Mouse (Mus musculus): ENCODE data around the gene Gaa.

The Gaa gene

DNA sequence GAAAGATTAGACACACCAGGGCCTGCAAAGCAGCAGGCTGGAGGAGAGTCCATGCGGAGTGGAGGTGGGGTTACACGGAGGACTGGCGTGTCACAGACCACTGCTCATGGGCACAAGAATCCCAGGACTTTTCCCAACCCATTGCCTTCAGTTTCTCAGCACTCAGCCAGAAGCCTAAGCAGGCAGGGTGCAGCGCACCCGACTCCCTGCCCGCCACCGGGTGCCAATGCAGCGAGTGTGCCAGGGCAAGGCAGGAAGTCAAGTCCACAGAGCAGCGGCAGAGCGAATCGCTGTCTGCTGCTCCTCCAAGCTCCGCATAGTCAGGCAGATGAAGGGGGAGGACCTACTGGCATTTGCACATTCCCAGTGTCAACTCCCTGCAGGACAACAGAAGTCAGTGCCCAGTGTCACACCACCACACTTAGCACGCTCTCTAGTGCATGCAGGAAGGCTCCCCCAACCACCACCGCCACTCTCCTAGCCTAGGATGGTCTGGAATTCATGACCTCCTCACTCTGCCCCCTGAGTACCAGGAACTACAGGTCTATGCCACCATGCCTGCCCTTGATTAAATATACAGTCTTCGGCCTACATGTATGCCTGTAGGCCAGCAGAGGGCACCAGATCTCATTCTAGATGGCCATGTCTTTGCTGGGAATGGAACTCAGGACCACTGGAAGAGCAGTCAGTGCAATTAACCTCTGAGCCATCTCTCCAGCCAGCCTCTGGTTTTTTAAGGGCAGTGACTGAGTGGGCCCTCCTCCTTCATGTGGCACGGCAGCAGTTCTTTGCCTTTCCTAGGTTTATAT lies 37.4 kb downstream of the Gaa start:
- DNase-seq = peak; percentile 47

DNA sequence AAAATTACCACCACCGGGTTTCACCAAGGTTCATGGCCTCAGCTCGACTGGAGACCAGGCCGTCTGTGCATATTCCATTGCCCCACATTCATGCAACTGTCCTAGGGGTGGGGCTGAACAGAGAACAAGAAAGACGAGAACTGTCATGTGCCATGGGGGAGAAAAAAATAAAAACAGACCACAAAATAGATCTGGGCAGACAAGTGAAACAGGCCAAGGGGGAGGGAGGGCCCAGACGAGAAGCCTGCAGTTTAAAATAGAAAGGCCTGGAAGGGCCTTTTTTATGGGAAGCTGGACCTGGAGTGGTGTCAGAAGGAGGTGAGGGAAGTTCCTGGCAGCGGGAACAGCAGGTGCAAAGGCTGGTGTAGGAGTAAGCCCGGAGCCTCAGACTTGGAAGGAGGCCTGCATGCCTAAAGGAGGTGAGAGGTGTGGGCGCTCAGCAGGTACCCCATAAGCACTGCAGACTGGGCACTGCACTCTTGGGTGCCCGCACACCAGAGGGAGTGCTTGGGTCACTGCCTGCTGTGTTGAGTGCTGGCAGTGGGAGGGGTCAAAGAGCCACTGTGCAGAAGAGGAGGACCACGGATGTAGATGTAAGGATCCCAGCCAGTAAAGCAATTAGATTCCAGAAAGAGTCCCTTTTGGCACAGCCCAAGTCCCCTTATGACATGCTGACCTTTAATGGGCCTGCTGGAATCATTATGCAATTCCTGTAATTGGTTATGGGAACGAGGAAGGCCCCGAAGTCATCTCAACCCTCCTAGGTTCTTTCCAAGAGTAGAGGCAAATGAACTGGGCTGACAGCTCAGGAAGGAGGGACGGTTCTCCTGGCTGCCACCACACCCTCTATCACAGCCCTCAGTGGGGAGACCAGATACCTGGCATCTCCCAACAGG lies 39.3 kb downstream of the Gaa start:
- no peak for DNase-seq

DNA sequence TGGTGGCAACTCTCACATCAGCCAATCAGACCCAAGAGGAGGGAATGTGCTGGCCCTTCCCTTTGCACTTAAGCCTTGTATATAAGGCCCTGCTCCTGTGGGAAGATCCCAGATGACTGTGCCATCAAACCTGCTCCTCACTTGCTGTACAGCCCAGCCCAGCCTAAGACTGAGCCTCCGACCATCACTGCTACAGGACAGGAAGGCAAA lies 39.9 kb downstream of the Gaa start, which contains the start of gene Card14:
Gene Card14 (plus strand): TSS at position 111 of the 210 bp plus-strand sequence.
- DNase-seq = no peak

DNA sequence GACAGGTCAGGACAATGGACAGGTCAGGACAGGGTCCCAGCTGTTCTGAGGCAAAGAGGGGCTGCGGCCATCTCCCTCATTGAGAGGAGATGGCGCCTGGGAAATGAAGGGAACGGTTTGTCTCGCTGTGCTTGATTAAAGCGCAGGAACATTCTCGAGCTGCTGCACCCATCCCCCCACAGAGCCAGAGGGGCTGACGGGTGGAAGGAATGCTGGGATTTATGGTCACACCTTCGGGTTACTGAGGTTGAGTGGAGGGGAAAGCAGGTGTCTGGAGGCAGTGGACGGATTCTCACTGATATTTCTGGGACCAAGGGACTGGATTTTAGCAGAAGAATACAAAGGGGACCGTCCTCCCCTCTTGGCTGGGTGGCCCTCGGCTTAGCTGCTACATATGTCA lies 40.2 kb downstream of the Gaa start:
- no peak for DNase-seq

DNA sequence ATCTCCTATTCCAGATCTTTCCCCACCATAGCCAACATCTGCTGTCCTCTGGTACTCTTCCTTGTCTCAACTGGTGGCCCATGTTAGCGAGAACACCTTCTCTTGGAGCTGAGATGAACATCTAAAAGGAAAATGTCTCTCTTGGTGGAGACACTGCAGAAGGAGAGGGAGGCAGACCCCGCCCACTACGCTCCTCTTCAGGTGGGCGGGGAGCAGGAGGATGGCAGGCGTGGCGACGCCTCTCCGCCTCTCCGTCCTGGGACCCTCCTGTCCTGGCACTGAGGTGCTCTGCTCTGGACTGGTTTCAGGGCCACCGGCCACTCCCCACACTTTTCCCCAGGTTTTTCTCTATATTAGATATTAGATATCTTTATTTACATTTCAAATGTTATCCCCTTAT lies 42.9 kb downstream of the Gaa start:
- no peak for DNase-seq

DNA sequence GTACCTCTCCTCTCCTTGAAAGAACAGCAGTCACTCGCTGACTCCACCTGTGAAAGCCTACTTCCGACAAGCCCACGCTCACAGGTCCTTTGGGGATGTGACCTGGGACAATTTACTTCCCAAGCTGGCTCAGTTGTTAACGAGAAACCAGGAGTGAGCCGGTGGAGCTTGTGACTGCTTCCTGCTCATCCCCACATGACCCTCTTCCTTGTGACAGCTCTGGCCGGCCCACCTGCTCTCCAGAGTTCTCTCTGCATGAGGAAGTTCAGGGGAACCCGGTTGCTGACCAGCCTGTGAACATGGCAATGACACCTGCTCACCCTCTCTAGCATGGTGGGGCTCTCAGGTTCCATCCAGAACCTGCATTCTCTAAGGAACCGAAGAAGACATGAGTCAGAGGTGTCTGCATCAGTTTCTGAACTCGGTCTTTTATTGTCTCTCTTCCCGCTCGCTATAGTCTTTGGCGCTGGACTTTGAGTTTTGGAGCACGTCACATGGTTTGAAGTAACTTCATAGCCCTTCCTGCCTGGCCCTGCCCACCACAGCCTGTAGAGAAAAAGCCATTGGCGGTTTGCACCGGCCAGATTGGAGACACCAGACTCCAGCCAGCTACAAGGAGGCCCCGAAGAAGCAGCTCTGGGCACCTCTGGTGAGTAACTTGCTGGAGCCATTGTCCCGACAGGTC lies 46.7 kb downstream of the Gaa start:
- no peak for DNase-seq

DNA sequence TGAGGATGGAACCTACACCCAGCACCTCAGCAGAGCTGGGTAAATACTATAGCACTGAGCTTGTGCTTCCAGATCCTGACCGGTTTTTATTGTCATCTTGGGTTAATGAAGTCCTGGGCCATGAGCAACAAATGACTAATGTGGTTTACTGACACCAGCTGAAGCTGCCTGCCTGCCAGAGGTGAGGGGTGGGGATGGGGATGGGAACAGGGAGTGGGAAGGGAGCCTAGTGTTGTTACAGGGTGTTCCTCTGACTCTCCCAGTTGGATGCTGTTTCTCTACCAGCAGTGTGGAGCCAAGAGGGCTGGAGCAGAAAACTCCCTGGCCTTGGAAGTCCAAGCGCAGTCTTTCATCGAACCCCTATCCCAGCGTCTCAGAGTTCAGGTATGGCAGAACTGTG lies 49.0 kb downstream of the Gaa start:
- no peak for DNase-seq

DNA sequence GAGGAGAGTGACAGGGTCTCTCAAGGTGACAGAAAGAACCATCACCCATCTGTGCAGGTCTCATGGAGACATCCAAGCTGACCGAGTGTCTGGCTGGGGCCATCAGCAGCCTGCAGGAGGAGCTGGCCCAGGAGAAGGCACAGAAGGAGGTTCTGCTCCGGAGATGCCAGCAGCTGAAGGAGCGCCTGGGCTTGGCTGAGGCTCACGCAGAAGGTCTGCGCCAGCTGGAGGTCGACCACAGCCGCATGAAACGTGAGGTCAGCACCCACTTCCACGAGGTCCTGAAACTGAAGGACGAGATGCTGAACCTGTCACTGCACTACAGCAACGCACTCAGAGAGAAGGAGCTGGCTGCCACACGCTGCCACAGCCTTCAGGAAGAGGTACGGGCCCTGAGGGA lies 54.8 kb downstream of the Gaa start:
- no peak for DNase-seq

DNA sequence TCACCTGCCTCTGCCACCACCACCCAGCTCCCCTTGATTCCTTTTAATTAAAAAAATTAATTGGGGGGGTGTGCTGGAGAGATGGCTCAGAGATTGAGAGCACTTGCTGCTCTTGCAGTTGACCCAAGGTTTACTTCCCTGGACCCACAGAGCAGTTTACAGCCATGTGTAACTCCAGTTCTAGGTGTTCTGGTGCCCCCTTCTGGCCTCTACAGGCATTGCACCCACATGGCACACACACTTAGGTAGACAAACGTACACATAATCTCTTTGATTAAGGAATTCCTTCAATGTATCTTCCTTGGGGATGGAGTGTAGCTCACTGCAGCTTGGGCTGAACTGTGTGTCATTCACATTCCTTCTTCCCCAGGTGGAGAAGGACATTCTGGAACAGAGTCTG lies 57.4 kb downstream of the Gaa start:
- DNase-seq = no peak

DNA sequence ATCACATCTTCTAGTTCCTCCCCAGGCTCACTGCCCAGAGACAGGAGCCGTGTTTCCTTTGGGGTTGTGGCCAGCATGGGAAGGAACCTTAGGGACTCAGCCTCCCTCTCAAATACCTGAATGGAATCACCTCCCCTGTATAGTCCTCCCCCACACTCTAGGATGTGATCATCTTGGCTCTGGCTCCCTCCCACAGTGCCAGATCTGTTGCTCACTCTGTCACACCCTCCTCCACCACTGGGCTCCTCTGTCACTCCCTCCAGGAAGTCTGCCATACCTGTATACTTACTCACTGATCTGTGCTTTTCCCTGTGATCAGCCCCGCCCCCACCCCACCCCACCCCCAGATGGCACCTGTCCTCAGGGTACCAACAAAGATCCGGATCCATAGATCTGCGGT lies 62.9 kb downstream of the Gaa start:
- no peak for DNase-seq

DNA sequence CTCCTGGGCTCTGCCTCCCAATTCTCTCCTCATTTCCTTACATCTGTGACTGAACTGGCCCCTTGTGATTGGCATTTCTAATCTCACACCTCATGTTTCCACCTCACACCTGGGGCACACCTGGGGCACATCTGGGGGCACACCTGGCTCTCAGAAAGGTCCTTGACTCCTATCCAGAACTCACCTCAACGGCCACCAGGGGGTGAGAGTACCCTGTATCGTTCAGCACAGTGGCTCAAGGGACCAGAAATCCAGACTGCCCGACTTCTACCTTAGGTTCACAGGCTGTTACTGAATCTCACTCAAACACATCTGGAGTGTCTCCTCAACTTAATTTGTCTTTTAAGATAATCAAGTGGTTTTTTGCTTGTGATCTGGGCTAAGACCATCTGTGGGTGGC lies 64.3 kb downstream of the Gaa start:
- no peak for DNase-seq

All from cerebellum, adult 9-10 months (tissue).